Mouse (Mus musculus): Measurements from ENCODE around the gene Dnaja3.

DNA sequence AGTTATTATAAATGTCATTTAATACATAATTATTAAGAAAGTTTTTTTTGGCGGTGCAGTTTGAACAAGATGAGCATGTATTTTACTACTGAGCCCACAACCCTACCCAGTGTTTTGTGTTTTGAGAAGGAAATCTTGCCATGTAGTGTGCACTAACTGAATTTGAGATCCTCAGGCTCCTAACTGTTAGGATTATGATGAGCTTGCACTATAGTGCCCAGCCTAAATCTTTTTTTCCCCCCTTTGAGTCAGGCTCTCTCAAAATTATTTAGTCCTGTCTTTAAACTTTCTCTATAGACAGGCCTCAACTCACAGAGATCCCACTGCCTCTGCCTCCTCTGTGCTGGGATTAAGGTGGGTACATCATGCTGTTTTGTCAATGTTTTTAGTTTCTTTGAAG, 87.7 kb downstream of the Dnaja3 start:
- TF ChIP-seq CTCF (IDR thresholded peaks at IDR 0.05; ENCODE audit: low read depth, low read length) = no peak
- TF ChIP-seq GATA1 (IDR thresholded peaks at IDR 0.05; ENCODE audit: borderline replicate concordance, low read length) = no peak
- no peak for TF ChIP-seq POLR2AphosphoS5 (IDR thresholded peaks at IDR 0.05; ENCODE audit: insufficient replicate concordance, low read depth, low read length)
- no peak for TF ChIP-seq TAL1 (conservative IDR thresholded peaks at IDR 0.05; ENCODE audit: low read depth, low read length)
- TF ChIP-seq GATA2 (IDR thresholded peaks at IDR 0.05; ENCODE audit: borderline replicate concordance, low read depth, low read length) = no peak

Data from G1E (cell line).